Mouse (Mus musculus): ENCODE measurements at regions not wholly inside any gene's neighbourhood (a gene's known extent, or its start where the extent isn't known, plus 50 kb on each side); places are given as distances from the start of the nearest gene placed in this dataset.

DNA sequence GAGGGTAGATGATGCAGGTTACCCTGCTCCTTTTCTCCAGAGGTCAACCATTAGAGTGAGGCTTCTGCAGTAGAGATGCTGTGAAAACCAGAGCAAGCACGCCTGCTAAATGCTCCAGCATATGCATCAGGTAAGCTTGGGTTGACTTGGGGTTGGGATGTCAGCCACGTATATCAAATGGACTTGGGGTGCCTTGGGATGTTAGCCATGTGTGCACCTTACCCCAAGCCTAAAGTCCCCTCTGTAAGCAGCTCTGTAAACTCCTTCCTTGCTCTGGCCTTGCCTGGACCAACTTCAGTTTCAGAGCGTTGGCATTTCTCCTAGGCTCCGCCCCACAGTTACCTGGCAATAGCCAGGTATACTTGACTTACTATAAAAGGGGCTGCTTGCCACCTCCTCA lies 155.3 kb upstream of the Tmtc1 start:
- Histone ChIP-seq H3K4me1 (replicated peaks) (peaks cover 16% of the 10 kb centered on the region), H3K4me3 (replicated peaks) (no peak overlapping the region), H3K27me3 (no peaks in the 10 kb centered on the region), H3K9ac (replicated peaks) (no peak overlapping the region), H3K36me3 (no peaks in the 10 kb centered on the region), H3K4me2 (replicated peaks) (no peak overlapping the region), H3K27ac (no peak overlapping the region), H3K9me3 (no peaks in the 10 kb centered on the region)
- peak; percentile 43; the same call in 1 of the 2 replicates for ATAC-seq
- 78% methylated on average over 4 of the region's 4 CpGs for WGBS

DNA sequence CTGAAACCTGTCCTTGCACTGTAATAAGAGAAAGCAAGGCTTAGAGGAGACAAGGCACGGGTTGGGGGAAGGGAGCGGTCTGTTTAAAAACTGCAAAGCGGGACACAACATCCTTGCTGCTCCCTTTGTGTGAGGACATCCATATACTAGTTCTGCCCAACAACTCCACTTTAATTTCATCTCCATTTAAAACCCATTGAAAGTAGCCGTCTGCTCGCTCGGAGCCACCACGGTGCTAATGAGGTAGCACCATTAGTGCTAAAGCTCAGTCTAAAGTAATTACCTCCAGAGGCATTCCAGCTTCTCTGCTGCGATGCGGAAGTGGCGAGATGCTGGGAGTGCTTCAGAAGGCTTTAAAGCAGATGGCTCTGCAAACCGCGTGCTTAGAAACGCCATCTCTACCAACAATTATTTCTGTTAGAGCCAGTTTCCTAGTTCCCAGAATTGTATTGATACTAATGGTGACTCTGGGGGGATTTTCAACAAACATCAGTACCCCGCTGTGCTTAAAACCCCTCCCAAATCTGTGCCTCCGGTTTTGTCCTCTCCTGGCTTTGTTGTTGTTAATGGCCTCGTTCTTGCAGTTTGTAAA lies 154.7 kb upstream of the Tmtc1 start:
- Histone ChIP-seq H3K4me1 (replicated peaks) (peaks cover 16% of the 10 kb centered on the region), H3K4me2 (replicated peaks) (peak overlapping the region; percentile 51), H3K4me3 (replicated peaks) (peak overlapping the region; percentile 26), H3K27me3 (no peaks in the 10 kb centered on the region), H3K27ac (no peak overlapping the region), H3K9ac (replicated peaks) (0 out of 2 replicates have a peak overlapping the region, but pooled peaks have one; percentile 36), H3K9me3 (no peaks in the 10 kb centered on the region), H3K36me3 (no peaks in the 10 kb centered on the region)
- 7% methylated on average over 16 of the region's 16 CpGs for WGBS
- peak; percentile 72 for ATAC-seq

DNA sequence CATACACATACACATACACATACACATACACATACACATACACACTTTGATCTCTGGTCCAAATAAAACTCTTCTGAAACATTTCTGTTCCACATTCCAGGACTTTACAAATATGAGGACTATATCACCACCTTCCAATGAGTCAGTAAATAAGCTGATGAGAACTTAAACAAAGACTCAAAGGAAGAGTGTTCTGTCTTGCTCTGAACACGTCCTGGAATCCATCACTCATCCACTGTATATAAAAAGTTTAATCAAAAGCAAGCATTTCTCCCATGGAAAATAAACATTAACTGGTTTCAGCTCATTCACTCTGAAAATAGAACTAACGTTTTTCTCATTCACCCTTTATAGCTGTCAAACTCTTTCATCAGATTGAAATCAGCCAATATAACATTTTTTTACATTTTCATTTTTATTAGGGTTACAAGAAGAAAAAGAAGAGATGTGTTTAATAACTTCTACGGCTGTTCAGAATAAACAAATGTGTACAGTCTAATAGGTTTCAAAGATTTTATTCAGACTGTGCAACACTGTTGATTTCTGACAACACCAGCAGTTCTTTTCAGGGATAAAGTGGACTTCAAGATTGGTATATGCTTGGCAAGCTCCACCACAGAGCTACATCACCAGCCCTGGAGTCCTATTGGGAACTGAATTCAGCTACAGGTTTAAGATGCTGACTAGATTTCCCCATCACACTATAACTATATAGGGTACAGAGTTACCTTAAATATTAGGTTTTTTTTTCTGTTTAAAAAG lies 151.0 kb upstream of the Tmtc1 start:
- no peak overlapping the region for H3K4me2 ChIP-seq (replicated peaks)
- H3K9me3 ChIP-seq = no peaks in the 10 kb centered on the region
- no peak overlapping the region for H3K27ac ChIP-seq
- peaks cover 16% of the 10 kb centered on the region for H3K4me1 ChIP-seq (replicated peaks)
- H3K36me3 ChIP-seq = no peaks in the 10 kb centered on the region
- H3K27me3 ChIP-seq = no peaks in the 10 kb centered on the region
- no peak overlapping the region for H3K9ac ChIP-seq (replicated peaks)
- H3K4me3 ChIP-seq (replicated peaks) = no peak overlapping the region
- 68% methylated on average over 3 of the region's 3 CpGs for WGBS
- no peak for ATAC-seq

DNA sequence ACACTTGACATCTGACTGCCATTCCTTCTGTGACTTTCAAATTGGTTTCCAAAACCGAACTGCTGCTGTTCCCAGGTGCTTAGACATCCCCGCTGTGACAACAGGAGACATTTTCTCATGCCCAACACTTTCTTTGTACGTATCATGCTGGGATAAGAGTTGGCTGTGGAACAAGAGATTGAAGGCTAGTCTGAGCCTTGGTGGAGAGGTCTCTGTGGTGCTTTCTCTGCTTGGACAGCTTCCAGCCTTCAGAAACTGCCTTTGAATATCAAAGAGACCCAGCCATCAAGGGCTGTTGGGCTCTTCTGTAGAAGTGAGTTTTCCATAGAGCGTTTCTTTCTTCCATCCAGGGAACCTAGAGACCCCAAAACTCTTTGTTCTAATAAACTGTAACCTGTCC lies 144.8 kb upstream of the Tmtc1 start:
- no peaks in the 10 kb centered on the region for H3K36me3 ChIP-seq
- H3K4me2 ChIP-seq (replicated peaks) = no peak overlapping the region
- H3K4me3 ChIP-seq (replicated peaks) = no peak overlapping the region
- no peaks in the 10 kb centered on the region for H3K4me1 ChIP-seq (replicated peaks)
- WGBS = 63% methylated on average over 4 of the region's 4 CpGs
- H3K27me3 ChIP-seq = no peaks in the 10 kb centered on the region
- H3K9ac ChIP-seq (replicated peaks) = no peak overlapping the region
- H3K9me3 ChIP-seq = no peaks in the 10 kb centered on the region
- H3K27ac ChIP-seq = no peak overlapping the region
- no peak for ATAC-seq

DNA sequence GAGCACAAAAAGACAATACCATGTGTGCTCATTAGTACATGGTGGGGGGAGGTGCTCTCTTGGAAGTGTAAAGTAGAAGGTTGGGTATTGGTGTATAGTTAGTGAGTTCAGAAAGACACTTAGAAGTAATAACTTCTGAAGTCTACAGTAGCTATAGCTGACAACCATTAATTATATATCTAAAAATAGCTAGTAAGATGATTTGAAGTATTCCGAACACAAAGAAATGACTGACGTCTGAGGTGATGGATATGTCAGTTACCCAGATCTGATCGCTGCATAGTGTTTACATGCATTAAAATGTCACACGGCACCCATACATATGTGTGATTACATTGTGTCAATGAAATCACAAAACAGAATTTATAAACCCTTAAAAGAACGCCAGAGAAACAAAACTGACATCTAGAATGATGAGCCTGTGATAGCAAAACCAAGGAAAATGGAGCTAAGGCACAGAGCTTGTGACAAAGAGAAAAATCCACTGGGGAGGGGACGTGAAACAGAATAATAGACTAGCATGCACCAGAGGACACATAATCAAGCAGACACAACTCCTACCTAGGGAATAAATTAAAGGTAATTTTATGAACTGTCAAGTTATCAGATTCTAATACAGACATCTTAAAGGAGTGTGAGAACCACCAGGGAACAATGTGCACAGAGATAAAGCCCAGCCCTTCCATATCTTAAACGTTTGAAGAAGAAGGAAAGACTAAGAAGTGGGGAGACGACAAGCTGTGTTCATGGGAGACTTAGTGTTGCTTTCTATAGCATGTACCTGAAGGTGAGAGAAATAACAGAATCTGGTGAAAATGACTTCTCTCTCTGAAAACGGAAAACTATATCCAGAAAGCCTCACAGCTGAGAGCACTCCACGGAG lies 142.5 kb upstream of the Tmtc1 start:
- 69% methylated on average over 10 of the region's 10 CpGs for WGBS
- Histone ChIP-seq H3K9ac (replicated peaks) (no peak overlapping the region), H3K27me3 (no peaks in the 10 kb centered on the region), H3K36me3 (no peaks in the 10 kb centered on the region), H3K4me3 (replicated peaks) (no peak overlapping the region), H3K9me3 (no peaks in the 10 kb centered on the region), H3K27ac (no peak overlapping the region), H3K4me1 (replicated peaks) (no peaks in the 10 kb centered on the region), H3K4me2 (replicated peaks) (no peak overlapping the region)
- peak; percentile 66 for ATAC-seq

DNA sequence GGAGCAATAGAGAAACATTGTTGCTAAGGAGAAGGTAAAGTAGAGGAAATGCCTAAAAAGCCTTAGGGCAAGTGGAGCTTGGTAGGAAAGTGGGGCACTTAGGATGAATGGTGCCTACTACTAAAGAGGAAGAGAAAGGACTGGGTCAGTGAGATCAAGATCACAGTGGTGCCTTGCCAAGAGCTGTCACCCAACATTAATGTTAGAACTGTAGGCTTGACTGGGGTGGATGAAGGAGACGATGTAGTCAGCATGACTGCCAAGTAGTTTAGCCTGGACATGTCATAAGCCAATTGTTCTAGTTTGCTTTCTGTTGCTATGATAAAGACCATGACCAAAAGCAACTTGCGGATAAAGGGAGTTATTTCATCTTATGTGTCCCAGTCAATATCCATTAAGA lies 139.9 kb upstream of the Tmtc1 start:
- Histone ChIP-seq H3K4me2 (replicated peaks) (no peak overlapping the region), H3K36me3 (no peaks in the 10 kb centered on the region), H3K4me1 (replicated peaks) (no peaks in the 10 kb centered on the region), H3K9ac (replicated peaks) (no peak overlapping the region), H3K27me3 (no peaks in the 10 kb centered on the region), H3K4me3 (replicated peaks) (no peak overlapping the region), H3K27ac (no peak overlapping the region), H3K9me3 (no peaks in the 10 kb centered on the region)
- no peak for ATAC-seq
- 73% methylated on average over 2 of the region's 2 CpGs for WGBS

DNA sequence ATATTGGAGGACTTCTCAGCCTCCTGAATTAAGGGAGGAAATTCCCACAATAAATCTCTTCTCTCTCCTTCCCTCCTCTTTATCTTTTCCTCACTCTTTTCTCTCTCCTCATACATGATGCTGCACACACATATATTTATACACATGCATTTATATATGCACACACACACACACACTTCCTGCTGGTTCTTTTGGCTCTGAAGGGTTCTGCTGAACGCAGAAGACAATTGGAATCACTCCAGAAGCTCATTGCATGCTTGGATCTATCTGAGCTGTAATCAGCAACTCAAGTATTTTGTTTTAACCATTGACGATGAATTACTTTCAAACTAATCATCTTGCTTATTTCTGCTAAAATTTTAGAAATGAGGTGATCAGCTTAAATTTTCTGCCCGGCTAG lies 134.1 kb upstream of the Tmtc1 start:
- Histone ChIP-seq H3K4me3 (replicated peaks) (no peak overlapping the region), H3K27ac (no peak overlapping the region), H3K9me3 (no peaks in the 10 kb centered on the region), H3K27me3 (no peaks in the 10 kb centered on the region), H3K36me3 (no peaks in the 10 kb centered on the region), H3K4me1 (replicated peaks) (peaks cover 8% of the 10 kb centered on the region; the same call in 1 of the 2 replicates), H3K4me2 (replicated peaks) (no peak overlapping the region), H3K9ac (replicated peaks) (no peak overlapping the region)
- no peak for ATAC-seq
- WGBS = 77% methylated on average over 3 of the region's 3 CpGs

DNA sequence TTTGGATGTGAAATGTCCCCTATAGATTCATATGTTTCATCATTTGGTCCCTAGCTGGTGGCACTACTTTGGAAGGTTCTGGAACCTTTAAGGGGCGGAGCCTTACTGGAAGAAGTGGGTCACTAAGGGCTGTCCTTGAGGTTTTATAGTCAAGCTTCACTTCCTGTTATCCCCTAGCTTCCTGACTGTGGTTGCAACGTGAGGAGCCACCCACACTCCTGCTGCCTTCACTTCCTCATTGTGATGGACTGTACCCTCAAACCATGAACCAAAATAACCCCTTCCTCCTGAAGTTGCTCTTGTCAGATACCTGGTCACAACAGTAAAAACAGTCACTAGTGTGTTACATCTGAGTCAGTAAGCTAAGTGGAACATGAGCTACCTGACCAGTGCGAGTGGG lies 133.5 kb upstream of the Tmtc1 start:
- Histone ChIP-seq H3K9me3 (no peaks in the 10 kb centered on the region), H3K36me3 (no peaks in the 10 kb centered on the region), H3K27ac (no peak overlapping the region), H3K4me3 (replicated peaks) (no peak overlapping the region), H3K4me1 (replicated peaks) (peaks cover 8% of the 10 kb centered on the region; the same call in 1 of the 2 replicates), H3K4me2 (replicated peaks) (no peak overlapping the region), H3K9ac (replicated peaks) (no peak overlapping the region), H3K27me3 (no peaks in the 10 kb centered on the region)
- no peak for ATAC-seq
- 90% methylated on average over 3 of the region's 3 CpGs for WGBS

DNA sequence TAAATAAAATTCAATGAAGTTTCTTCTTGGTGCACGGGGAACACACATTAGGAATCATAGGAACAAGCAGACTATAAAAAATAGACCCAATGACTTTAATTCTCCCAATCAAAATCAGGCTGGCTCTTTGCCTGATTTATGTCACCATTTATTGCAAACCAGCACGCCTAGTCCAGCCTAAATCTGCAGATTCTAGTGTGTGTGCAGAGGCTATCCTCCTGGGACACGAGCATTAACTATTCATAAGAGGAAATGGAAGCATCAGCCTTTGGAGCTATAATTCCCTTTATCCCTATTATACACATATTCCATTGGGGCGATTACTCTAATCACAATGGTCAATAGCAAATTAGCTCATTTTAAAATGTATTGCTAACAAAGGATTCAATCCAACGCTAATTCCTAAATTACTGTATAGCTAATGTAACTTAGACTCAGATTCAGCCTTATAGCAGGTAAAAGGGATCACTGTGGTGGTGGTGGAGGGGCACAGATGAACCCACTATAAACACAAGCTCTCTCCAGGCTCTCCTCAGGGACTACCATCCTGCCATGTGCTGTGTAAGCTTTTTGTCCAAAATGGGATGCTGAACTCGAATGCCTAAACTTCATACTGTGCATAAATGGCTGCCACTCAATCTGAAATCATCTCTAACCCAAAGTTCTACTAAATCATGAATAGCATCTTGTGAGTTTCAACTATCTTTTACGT lies 130.7 kb upstream of the Tmtc1 start:
- H3K4me3 ChIP-seq (replicated peaks) = no peak overlapping the region
- peaks cover 8% of the 10 kb centered on the region; the same call in 1 of the 2 replicates for H3K4me1 ChIP-seq (replicated peaks)
- 0 out of 2 replicates have a peak, but pooled peaks have one; percentile 58 for ATAC-seq
- H3K27me3 ChIP-seq = no peaks in the 10 kb centered on the region
- H3K9ac ChIP-seq (replicated peaks) = no peak overlapping the region
- H3K4me2 ChIP-seq (replicated peaks) = no peak overlapping the region
- H3K9me3 ChIP-seq = no peaks in the 10 kb centered on the region
- no peaks in the 10 kb centered on the region for H3K36me3 ChIP-seq
- H3K27ac ChIP-seq = no peak overlapping the region
- WGBS = 65% methylated on average over 7 of the region's 7 CpGs

DNA sequence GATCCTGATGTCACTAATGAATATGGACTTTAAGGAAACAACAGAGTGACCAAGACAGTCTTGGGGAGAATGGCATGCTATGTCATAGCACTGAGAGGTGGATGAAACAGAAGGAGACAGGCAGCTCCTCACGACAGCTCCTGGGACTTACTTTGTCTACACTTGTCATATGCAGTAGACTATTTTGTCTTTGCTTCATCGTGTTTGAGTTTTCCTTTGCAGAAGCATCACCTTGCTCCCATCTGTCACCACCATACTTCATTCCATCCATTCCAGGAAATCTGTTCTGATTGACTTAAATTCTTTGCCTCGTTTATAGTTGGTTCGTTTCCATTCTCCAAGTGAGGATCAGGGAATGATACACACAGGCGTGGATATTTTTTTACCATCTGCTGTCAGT lies 128.0 kb upstream of the Tmtc1 start:
- Histone ChIP-seq H3K27me3 (no peaks in the 10 kb centered on the region), H3K4me3 (replicated peaks) (no peak overlapping the region), H3K4me2 (replicated peaks) (no peak overlapping the region), H3K36me3 (no peaks in the 10 kb centered on the region), H3K9ac (replicated peaks) (no peak overlapping the region), H3K4me1 (replicated peaks) (0 out of 2 replicates have a peak, but pooled peaks cover 8% of the 10 kb centered on the region), H3K27ac (no peak overlapping the region), H3K9me3 (no peaks in the 10 kb centered on the region)
- WGBS = 90% methylated on average over 5 of the region's 5 CpGs
- ATAC-seq = no peak

DNA sequence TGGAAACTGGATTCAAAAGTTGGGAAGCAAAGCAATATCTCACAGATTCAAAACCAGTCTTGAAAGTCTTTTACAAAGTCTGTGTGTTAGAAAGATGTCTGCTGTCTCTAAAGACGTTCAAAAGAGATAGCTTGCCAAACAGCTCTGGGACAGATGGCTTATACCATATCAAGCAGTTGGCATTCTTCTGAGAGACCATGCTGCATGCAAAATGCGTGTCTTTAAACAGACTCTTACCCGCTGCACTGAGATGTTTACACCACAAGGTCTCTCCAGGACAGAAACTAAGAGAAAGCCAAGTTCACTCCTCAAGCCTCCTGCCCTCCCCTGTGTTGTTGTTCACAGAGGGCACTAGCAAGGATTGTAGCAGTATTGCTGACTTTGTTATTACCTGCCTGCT lies 127.5 kb upstream of the Tmtc1 start:
- Histone ChIP-seq H3K9ac (replicated peaks) (no peak overlapping the region), H3K4me3 (replicated peaks) (no peak overlapping the region), H3K4me2 (replicated peaks) (no peak overlapping the region), H3K36me3 (no peaks in the 10 kb centered on the region), H3K9me3 (no peaks in the 10 kb centered on the region), H3K27me3 (no peaks in the 10 kb centered on the region), H3K4me1 (replicated peaks) (0 out of 2 replicates have a peak, but pooled peaks cover 8% of the 10 kb centered on the region), H3K27ac (no peak overlapping the region)
- no peak for ATAC-seq
- 80% methylated on average over 3 of the region's 3 CpGs for WGBS
